ENCODE assay signal across 17 mouse cellular contexts in genomic region chr2:169735475-169736406, GRCm38 (mm10).
A peak's percentile ranks its signal among the peaks of the same experiment; 100 is the strongest.
DNase-seq lines count a peak whose midpoint lies in the region; ATAC-seq and TF ChIP-seq lines count a peak whose summit lies in the region.
"Had no signal": no experiment of that assay in that cellular context is flagged by ENCODE, and none has a peak within 500 bp of the region (broad histone marks: within the 10 kb centered on the region; RNA-seq: fewer than 3 reads in every experiment).

No protein-coding gene starts in this region.

- no peak overlapping the region for H3K9ac ChIP-seq in hindbrain, embryonic 13.5 days
- H3K9ac ChIP-seq in hindbrain, embryonic 12.5 days = no peak overlapping the region
- H3K9ac ChIP-seq in neural tube, embryonic 12.5 days = no peak overlapping the region
- no peak overlapping the region for H3K9ac ChIP-seq in forebrain, embryonic 11.5 days (ENCODE audit: low read length)
- H3K9ac ChIP-seq: limb, embryonic 12.5 days; stomach, embryonic 15.5 days had no signal

- DNase-seq in neural tube, embryonic 10.5 days (ENCODE audit: extremely low spot score, low spot score) = no peak
- peak; percentile 80 for DNase-seq in kidney, postnatal 10 days
- no peak for DNase-seq in forebrain, embryonic 11.5 days (ENCODE audit: low spot score)
- DNase-seq: adrenal gland, adult 2 months; cerebellum, postnatal 14 days; heart, postnatal 36 days; lung, postnatal 36 days; midbrain, embryonic 14.5 days; thymus, postnatal 36 days had no signal

- peak overlapping the region; percentile 8; the same call in 1 of the 2 replicates for H3K4me2 ChIP-seq in hindbrain, embryonic 13.5 days
- H3K4me2 ChIP-seq in hindbrain, embryonic 12.5 days (replicated peaks) = no peak overlapping the region
- no peak overlapping the region for H3K4me2 ChIP-seq in neural tube, embryonic 12.5 days (replicated peaks)
- H3K4me2 ChIP-seq in forebrain, embryonic 11.5 days (ENCODE audit: low read depth, low read length, severe bottlenecking) = no peak overlapping the region
- H3K4me2 ChIP-seq: limb, embryonic 12.5 days; stomach, embryonic 15.5 days had no signal

- ATAC-seq in hindbrain, embryonic 13.5 days (ENCODE audit: low FRiP score) = no peak
- ATAC-seq in hindbrain, embryonic 12.5 days (ENCODE audit: low FRiP score) = no peak
- peak; percentile 53; the same call in 1 of the 2 replicates for ATAC-seq in neural tube, embryonic 12.5 days (ENCODE audit: low FRiP score, low read depth)
- ATAC-seq in forebrain, embryonic 11.5 days (replicated peaks; ENCODE audit: low FRiP score) = no peak
- ATAC-seq in CD4-positive, CD25-positive, alpha-beta regulatory T cell, adult 4 months = no peak

- TF ChIP-seq CTCF in testis, adult 2 months (IDR thresholded peaks at IDR 0.05; ENCODE audit: control insufficient read depth, insufficient read depth, insufficient replicate concordance, low read depth, low read length) = no peak

- no peaks in the 10 kb centered on the region for H3K9me3 ChIP-seq in hindbrain, embryonic 13.5 days
- no peaks in the 10 kb centered on the region for H3K9me3 ChIP-seq in hindbrain, embryonic 12.5 days (replicated peaks)
- no peaks in the 10 kb centered on the region for H3K9me3 ChIP-seq in neural tube, embryonic 12.5 days
- H3K9me3 ChIP-seq in forebrain, embryonic 11.5 days (ENCODE audit: control insufficient read depth, low read length) = no peaks in the 10 kb centered on the region
- H3K9me3 ChIP-seq: heart, embryonic 10.5 days; limb, embryonic 12.5 days; stomach, embryonic 15.5 days had no signal

- no peak overlapping the region for H3K4me3 ChIP-seq in hindbrain, embryonic 13.5 days
- no peak overlapping the region for H3K4me3 ChIP-seq in hindbrain, embryonic 12.5 days
- no peak overlapping the region for H3K4me3 ChIP-seq in neural tube, embryonic 12.5 days
- H3K4me3 ChIP-seq in testis, adult 2 months (ENCODE audit: control insufficient read depth, low read depth, low read length) = peak overlapping the region; percentile 46; the same call in 1 of the 2 replicates
- H3K4me3 ChIP-seq in forebrain, embryonic 11.5 days (ENCODE audit: low read depth, low read length) = no peak overlapping the region
- H3K4me3 ChIP-seq: heart, embryonic 10.5 days; limb, embryonic 12.5 days; stomach, embryonic 15.5 days had no signal

- no peaks in the 10 kb centered on the region for H3K36me3 ChIP-seq in hindbrain, embryonic 13.5 days
- no peaks in the 10 kb centered on the region for H3K36me3 ChIP-seq in hindbrain, embryonic 12.5 days
- H3K36me3 ChIP-seq in neural tube, embryonic 12.5 days = no peaks in the 10 kb centered on the region
- H3K36me3 ChIP-seq in testis, adult 2 months (ENCODE audit: control insufficient read depth, insufficient read depth, low read length) = no peaks in the 10 kb centered on the region
- no peaks in the 10 kb centered on the region for H3K36me3 ChIP-seq in forebrain, embryonic 11.5 days (ENCODE audit: control insufficient read depth, insufficient read depth, low read length)
- H3K36me3 ChIP-seq: heart, embryonic 10.5 days; limb, embryonic 12.5 days; stomach, embryonic 15.5 days had no signal

- H3K27ac ChIP-seq in hindbrain, embryonic 13.5 days = peak overlapping the region; percentile 52
- H3K27ac ChIP-seq in hindbrain, embryonic 12.5 days = no peak overlapping the region; the same call in 1 of the 2 replicates
- no peak overlapping the region for H3K27ac ChIP-seq in neural tube, embryonic 12.5 days
- peak overlapping the region; percentile 59; the same call in 1 of the 2 replicates for H3K27ac ChIP-seq in testis, adult 2 months (ENCODE audit: control insufficient read depth, insufficient read depth, low read depth, low read length)
- H3K27ac ChIP-seq in forebrain, embryonic 11.5 days (ENCODE audit: low read depth, low read length) = no peak overlapping the region
- H3K27ac ChIP-seq: heart, embryonic 10.5 days; limb, embryonic 12.5 days; stomach, embryonic 15.5 days had no signal

- no peak for TF ChIP-seq POLR2A in testis, adult 2 months (IDR thresholded peaks at IDR 0.05; ENCODE audit: control insufficient read depth, low read depth, low read length)

- WGBS in hindbrain, embryonic 13.5 days = 82% methylated on average over 26 of the region's 26 CpGs
- 88% methylated on average over 26 of the region's 26 CpGs for WGBS in hindbrain, embryonic 12.5 days
- 66% methylated on average over 26 of the region's 26 CpGs for WGBS in neural tube, embryonic 12.5 days
- WGBS in forebrain, embryonic 11.5 days = 84% methylated on average over 26 of the region's 26 CpGs

- no peaks in the 10 kb centered on the region for H3K27me3 ChIP-seq in hindbrain, embryonic 13.5 days
- no peaks in the 10 kb centered on the region; the same call in 1 of the 2 replicates for H3K27me3 ChIP-seq in hindbrain, embryonic 12.5 days
- H3K27me3 ChIP-seq in neural tube, embryonic 12.5 days (replicated peaks) = no peaks in the 10 kb centered on the region
- H3K27me3 ChIP-seq in testis, adult 2 months (ENCODE audit: control insufficient read depth, insufficient read depth, low read length) = no peaks in the 10 kb centered on the region; the same call in 1 of the 2 replicates
- H3K27me3 ChIP-seq in forebrain, embryonic 11.5 days (ENCODE audit: control insufficient read depth, insufficient read depth, low read length) = no peaks in the 10 kb centered on the region
- H3K27me3 ChIP-seq: limb, embryonic 12.5 days; stomach, embryonic 15.5 days had no signal

- peaks cover 37% of the 10 kb centered on the region for H3K4me1 ChIP-seq in hindbrain, embryonic 13.5 days (replicated peaks)
- peaks cover 18% of the 10 kb centered on the region for H3K4me1 ChIP-seq in hindbrain, embryonic 12.5 days
- peaks cover 9% of the 10 kb centered on the region; the same call in 1 of the 2 replicates for H3K4me1 ChIP-seq in neural tube, embryonic 12.5 days
- H3K4me1 ChIP-seq in testis, adult 2 months (ENCODE audit: control insufficient read depth, insufficient read depth, low read length) = peaks cover 22% of the 10 kb centered on the region
- H3K4me1 ChIP-seq in forebrain, embryonic 11.5 days (replicated peaks; ENCODE audit: control insufficient read depth, insufficient read depth, low read length) = no peaks in the 10 kb centered on the region

Comparison
In these comparisons a context has a peak if more than half of its experiments do, and no peak if none do; other contexts are left out.
1. H3K27ac ChIP-seq: peak in hindbrain, embryonic 13.5 days (single experiment) and testis, adult 2 months (single experiment); none in hindbrain, embryonic 12.5 days (single experiment), neural tube, embryonic 12.5 days (single experiment) and forebrain, embryonic 11.5 days (single experiment).